Mouse (Mus musculus): ENCODE measurements around the gene Il1rl2. TPM values are rescaled to one million over a fixed set of nuclear protein-coding genes. Genes with fewer than 3 reads are reported as not detected.

The Il1rl2 gene
- total RNA-seq, 2 experiments from 2014 or later = 0.22 to 0.38 TPM

DNA sequence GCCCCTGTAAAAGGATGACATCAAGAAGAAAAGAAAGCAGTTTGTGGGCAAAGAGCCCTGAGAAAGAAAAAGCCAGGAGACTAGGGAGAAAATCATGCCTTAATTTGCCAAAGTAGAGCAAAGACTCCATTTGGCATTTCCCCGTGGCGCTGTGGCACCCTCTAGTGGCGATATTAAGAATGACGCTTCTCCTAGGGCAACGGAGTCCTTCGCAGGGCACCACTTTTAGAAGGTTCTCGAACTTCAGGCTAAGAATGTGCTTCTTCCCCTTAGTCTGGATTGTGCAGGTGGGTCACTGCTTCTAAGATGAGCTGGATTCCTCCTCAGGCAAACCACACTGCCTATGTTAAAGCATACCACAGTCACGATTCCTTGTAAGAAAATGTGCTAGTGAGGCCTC is 54.4 kb downstream of the Il1rl2 start:
- peak; percentile 16 to 73 for DNase-seq (ENCODE audit: low spot score in 2 of 2)

DNA sequence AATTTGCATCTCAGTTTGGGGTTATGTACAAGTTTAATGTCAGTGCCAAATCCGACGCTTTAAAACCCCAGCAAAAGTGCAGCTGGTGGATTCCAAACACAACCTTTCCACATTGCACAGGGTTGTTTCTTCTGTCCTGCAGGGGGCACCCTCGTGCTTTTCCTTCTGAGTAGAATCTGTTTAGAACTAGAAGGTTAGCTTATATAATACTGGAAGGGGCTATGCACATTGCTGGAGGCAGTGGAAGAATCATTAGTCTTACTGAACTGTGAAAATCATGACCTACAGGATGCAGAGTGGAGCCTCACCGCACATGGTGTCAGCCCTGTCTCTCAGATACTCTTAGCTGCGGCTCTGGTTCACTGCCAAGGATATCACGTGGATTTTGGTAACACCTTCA is 55.7 kb downstream of the Il1rl2 start:
- peak; percentile 49 to 84 for DNase-seq (ENCODE audit: low spot score in 2 of 2)

DNA sequence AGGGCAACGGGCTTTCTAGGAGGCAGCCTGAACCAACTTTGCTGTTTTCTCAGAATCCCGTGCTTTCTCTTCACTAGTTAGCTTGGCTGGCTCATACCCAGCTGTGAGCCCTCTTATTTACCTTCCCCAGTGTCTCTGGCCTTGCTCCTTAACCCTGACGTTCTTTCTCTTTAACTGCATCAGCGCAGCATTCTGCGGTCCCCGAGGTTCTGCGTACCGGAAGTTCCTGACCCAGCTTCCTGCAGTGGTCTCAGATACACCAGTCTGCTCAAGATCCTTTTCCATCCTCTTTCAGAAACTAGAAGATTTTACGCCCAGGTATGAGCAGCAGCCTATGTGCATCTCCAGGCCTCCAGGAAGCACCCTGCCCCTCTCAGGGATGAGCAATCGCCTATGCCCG is 56.6 kb downstream of the Il1rl2 start:
- DNase-seq (ENCODE audit: low spot score in 2 of 2) = no peak

DNA sequence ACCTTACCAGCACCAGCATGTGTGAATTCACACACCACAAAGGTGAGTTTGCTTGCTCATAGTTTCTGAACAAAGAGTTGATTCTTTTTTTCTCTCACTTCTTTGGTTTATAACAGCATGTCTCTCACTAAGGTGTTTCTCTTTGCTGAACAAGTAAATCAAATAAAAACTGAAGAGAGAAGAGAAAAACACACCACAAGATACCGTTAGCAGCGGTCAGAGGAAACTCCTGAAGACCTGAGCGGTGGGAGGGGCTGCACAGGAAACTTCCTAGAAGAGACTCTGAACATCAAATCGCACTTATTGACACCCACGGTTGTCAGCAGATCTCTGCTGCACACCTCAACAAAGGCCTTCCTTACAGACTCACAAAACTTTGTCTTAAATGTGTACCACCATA is 58.4 kb downstream of the Il1rl2 start:
- DNase-seq (ENCODE audit: low spot score in 2 of 2) = no peak

DNA sequence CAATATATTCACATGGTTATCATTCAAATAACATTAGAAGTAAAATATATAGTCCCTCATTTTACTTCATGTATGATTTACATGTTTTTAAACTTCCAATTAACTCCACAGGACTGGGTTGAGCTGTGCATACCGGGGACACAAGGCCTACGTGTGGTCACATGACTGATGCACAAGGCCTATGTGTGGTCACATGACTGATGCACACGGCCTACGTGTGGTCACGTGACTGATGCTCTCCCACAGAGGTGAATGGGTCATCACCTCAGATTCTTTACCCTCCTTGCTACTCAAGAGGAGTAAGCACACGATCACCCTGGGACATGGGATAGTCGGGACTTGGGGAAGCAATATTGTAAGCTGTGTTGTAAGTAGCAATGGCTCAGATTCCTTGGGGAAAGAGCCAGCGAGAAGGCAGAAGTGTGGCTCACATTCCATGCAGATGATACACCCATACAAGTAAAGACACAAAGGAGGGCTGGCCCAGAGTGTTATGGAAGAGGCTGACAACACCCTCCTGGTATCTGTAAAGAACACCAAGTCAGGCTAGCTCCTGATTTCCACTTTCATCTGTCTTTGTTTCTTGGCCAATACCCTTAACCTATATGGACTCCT is 60.6 kb downstream of the Il1rl2 start:
- no peak for DNase-seq (ENCODE audit: low spot score in 2 of 2)

DNA sequence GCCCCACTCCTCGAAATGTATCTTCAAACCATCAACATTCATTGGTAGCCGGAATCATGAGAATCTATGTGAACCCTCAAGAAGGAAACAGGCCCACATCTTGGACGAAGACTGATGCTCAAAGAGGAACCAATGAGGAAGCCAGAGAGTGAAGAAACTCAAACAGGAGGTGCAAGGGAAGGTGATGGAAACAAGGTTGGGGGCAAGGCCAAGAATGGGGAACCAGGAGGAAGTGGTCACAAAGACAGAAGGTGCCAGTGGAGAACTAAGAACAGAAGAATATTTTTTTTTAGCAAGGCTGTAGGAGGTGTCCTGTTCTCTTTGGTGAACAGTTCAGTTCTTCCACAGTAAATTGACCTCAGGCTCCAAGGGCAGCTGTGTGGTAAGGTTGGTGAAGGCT is 67.0 kb downstream of the Il1rl2 start:
- DNase-seq (ENCODE audit: low spot score in 2 of 2) = no peak

DNA sequence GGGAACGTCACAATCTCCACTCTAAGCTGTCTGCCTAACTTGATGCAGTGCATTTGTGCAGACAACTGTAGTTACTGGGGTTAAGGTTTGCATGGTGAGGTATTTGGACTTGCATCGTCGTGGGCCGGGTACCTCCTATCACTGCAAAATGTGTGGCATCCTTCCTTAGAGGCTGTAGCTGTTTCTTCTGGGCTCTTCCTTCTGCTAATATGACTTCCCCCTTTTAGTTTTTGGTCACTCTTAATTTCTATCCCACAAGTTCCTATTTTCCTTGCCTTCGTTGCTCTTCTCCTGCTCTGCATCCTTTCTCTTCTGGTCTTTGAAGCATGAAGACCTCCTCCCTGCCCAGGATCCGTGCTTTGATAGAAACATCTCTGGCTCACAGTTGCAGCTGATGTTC is 68.1 kb downstream of the Il1rl2 start:
- no peak for DNase-seq (ENCODE audit: low spot score in 2 of 2)

DNA sequence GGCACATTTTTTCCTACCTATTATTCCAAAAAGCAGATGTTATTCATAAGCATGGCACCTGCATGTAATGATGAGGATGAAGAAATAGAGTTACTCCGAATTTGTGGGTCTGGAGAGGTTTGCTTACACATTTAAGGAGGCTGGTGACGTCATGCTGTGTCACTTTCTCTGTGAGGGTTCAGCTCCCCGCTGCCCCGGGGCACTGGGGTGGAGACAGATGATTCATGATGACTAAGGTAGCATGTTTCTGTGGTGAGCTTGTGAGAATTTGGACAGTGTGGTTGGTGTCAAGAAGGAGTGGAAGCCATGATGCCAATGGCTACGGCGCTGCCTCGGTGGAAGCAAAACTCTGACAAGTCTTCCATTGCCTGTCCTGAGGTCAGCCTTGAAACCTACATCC is 68.8 kb downstream of the Il1rl2 start:
- no peak for DNase-seq (ENCODE audit: low spot score in 2 of 2)

DNA sequence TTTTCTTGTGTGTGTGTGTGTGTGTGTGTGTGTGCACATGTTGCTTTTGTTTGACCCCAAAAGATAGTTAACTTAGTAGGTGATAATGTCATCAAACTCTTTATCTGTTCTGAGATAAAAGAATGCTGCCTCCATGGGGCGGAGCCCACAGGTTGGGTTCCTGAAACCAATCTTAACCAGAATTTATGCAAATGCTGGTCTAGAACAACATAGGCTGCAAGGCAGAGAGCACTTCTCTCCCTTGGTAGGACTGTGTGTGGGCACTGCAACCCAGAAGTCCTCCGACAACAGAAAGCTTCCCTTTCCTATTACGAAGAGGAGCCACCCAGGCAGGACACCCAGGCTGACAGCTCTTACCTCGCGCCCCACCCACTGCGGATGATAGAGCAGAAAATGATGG is 75.2 kb downstream of the Il1rl2 start:
- DNase-seq (ENCODE audit: low spot score in 2 of 2) = no peak

DNA sequence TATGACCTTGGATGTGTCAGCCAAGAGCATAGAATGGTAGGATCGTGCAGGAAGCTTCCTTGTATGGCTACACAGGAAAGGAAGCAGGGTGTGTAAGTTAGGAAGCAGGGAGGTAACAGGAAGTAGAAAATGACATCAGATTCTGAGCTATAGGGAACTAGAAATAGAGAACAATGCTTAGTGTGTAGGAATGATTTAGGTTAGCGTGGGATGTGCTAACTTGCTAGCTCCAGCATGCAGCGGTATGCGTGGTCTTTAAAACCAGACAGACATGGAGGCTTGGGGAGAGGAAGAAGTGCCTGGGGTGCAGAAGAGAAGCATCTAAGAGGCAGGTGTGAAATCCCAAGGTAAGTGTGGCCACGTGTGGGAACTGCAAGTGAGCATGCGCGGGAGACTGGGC is 80.3 kb downstream of the Il1rl2 start:
- no peak for DNase-seq (ENCODE audit: low spot score in 2 of 2)

DNA sequence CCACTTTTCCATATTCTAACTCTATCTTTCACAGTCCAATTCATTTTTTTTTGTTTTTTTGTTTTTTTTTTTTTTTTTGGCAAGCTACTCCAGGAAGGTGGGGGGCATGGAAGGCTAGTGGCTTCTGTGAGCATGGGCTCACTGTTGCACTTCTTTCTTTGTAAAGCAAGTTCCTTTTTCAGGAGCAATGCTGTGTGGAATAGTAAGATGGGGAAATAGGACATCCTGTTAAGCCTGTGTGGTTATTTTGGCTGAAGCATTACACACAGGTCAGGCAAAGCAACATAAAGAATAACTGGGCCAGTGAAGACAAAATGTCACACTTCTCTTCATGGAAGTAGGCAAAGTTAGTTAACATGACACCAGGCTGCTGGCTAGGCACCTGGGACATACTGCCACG is 85.5 kb downstream of the Il1rl2 start:
- no peak for DNase-seq (ENCODE audit: low spot score in 2 of 2)

DNA sequence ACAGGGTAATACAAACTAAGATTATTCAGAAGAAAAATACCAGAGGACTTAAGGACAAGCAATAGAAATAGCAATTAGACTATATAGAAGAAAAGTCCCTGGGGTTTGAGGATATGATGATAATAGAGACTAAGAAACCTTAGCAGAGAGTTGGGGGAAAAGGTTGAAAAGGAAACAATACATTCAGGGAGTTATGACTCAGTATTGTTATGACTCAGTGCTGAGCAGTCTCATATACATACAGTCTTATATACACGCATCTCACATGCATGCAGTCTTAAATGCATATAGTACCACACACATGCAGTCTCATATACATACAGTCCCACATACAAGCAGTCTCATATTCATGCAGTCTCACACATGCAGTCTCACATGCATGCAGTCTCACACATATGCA is 88.6 kb downstream of the Il1rl2 start:
- DNase-seq (ENCODE audit: low spot score in 2 of 2) = no peak

DNA sequence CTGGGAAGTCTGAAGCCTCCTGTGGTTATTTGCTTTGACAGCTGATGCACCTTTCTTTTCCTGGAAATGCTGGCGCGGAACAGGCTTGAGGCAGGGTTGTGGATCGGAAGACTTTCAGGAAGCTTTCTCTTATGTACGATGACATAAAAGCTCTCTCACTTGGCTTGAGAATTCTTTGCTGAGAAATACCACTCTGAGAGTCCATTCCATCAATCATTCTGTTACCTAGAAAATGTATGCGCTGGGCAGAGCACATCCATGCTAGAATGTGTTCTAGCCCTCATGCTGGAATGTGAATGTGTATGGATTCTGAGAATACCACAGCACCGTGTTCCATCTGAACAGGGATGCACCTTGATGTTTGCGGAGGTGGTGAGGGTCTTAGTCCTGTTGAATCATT is 89.9 kb downstream of the Il1rl2 start:
- no peak for DNase-seq (ENCODE audit: low spot score in 2 of 2)

DNA sequence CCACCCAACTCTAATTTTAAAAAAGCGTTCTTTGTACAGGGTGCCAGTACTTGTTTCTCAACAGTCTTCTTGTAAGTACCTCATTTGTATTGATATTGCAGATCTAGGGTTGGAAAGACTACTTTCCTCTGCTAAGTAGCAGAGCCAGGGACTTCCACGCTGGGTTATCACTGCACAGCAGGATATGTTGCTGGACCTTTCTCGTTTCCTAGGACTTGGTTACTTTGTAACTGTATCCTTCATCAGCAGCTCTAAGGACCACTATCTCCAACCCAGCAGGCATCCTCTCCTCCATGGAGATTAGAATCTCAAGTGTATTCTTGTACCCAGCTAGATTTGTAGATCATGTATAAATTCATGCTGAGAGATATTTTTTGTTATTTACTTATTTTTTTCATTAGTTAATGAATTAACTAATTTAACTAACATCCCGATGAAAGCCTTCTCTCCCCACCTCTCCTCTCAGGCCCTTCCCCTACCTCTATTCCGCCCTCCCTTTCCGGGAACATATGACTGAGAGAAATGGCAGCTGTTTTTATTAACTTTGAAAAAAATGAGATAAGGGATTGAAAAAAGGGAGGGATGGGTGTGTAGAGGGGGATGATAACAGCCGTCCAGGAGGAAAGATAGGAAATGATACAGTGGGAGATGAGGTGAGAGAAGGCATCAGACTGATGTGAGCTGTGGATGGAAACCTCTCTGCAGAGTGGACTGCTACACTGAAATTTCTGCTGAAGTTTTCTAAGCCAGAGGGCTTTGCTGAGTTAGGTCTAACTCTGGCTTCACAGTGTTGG is 90.7 kb downstream of the Il1rl2 start:
- DNase-seq (ENCODE audit: low spot score in 2 of 2) = no peak

DNA sequence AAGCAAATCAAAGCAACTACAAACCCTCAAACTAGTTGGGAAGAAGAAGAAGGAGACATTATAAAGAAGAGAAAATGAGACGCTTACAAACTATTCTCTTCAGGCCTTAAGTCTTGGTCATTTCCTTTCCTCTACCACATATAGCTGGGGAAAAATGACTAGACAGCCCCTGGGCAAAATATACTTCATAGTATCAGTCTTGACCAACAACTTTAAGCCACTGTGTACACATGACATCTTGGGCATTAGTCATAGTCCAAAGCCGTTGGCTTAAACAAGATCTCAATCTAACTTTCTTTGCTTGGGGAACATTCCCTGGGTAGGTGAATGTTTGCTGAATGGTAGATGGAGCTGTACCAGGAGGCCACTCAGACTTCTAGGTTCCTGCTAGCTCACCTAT is 92.6 kb downstream of the Il1rl2 start:
- DNase-seq (ENCODE audit: low spot score in 2 of 2) = no peak

Other genes with a start within 250 kb of the Il1rl2 start
- 1 to 10 TPM; 8.2 to 8.5 TPM for gene Il1r1, start 99.5 kb upstream of the Il1rl2 start, total RNA-seq (2021)
- gene Il1rl1, start 105.0 kb downstream of the Il1rl2 start, total RNA-seq (2021) = under 1 TPM; 0.10 TPM
- not detected for gene Il18r1, start 140.9 kb downstream of the Il1rl2 start, total RNA-seq (2021)
- under 1 TPM; 0.08 to 0.17 TPM for gene Il18rap, start 190.8 kb downstream of the Il1rl2 start, total RNA-seq (2021)

Measured in layer of hippocampus, adult 18-20 months (tissue).